Mouse (Mus musculus) G1E (cell line): ENCODE results near the gene Tbrg4.

Experiments used
- CTCF ChIP-seq: IDR thresholded peaks from 2 replicates; pipeline ENCODE4 v1.5.1; 2012; ENCODE audit warnings: low read depth, low read length, inconsistent platforms, mixed read lengths
- GATA1 ChIP-seq: IDR thresholded peaks from 2 replicates; pipeline ENCODE4 v1.6.1; 2012; ENCODE audit warnings: borderline replicate concordance, low read length, inconsistent platforms, mixed read lengths

DNA sequence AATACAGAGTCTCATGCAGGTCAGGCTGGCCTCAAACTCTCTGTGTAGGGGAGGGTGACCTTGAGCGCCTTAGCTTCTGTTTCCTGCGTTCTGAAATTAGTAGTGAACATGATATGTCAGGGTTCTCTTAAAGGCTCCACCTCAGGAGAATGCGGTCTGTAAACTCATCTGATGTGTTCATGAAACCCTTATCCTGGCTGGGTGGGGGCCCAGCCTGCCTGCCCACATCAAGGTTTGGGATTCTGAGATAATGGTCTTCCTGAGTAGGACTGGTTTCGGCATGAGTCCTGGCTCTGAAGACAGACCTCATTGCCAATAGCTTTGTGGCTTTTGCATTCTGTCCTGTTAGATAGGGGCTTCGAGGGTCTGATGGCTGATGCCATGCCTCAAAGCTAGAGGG lies 30.5 kb downstream of the Tbrg4 start:
- TF ChIP-seq CTCF (no peak), GATA1 (no peak)
